Comparison of ENCODE assay signal across 24 mouse cellular contexts in genomic region chr4:135124732-135125131, GRCm38 (mm10). TPM values are rescaled to one million over a fixed set of nuclear protein-coding genes. Genes with fewer than 3 reads are reported as not detected.
DNase-seq lines count a peak whose midpoint lies in the region; ATAC-seq and TF ChIP-seq lines count a peak whose summit lies in the region.
"Had no signal": no experiment of that assay in that cellular context is flagged by ENCODE, and none has a peak within 500 bp of the region (broad histone marks: within the 10 kb centered on the region; RNA-seq: fewer than 3 reads in every experiment).

No protein-coding gene starts in this region.

- intact Hi-C loops in heart, adult 2 months (cut with DNase I): no loop called here

- no peaks in the 10 kb centered on the region for H3K9me3 ChIP-seq in heart, embryonic 12.5 days (replicated peaks)
- no peaks in the 10 kb centered on the region for H3K9me3 ChIP-seq in megakaryocyte, embryonic 14.5 days
- H3K9me3 ChIP-seq: embryonic facial prominence, embryonic 13.5 days; embryonic facial prominence, embryonic 15.5 days; forebrain, embryonic 13.5 days; G1E had no signal

- no peaks in the 10 kb centered on the region for H3K79me2 ChIP-seq in heart, adult 2 months (replicated peaks; ENCODE audit: control insufficient read depth, insufficient read depth, low read length)

- H3K4me2 ChIP-seq in heart, embryonic 12.5 days: no peak overlapping the region
- H3K4me2 ChIP-seq: embryonic facial prominence, embryonic 13.5 days; embryonic facial prominence, embryonic 15.5 days; forebrain, embryonic 13.5 days had no signal

- WGBS in heart, embryonic 12.5 days: 81% methylated on average over 6 of the region's 6 CpGs
- WGBS in heart, adult 2 months: 93% methylated on average over 6 of the region's 6 CpGs

- ATAC-seq in heart, embryonic 12.5 days (ENCODE audit: insufficient number of reproducible peaks, low FRiP score): 0 out of 2 replicates have a peak, but pooled peaks have one; percentile 29
- ATAC-seq in megakaryocyte, adult 5-6 weeks (ENCODE audit: poor library complexity, severe bottlenecking): no peak
- ATAC-seq: activated CD4-positive, CD25-positive, alpha-beta regulatory T cell, adult 4 months; forebrain, embryonic 13.5 days; forebrain, embryonic 16.5 days; Patski had no signal

- no peak for TF ChIP-seq EP300 in heart, adult 2 months (IDR thresholded peaks at IDR 0.05; ENCODE audit: insufficient read depth, low read depth, low read length)

- no peak overlapping the region for H3K4me3 ChIP-seq in heart, embryonic 12.5 days
- no peak overlapping the region for H3K4me3 ChIP-seq in heart, adult 2 months
- H3K4me3 ChIP-seq in megakaryocyte, embryonic 14.5 days (replicated peaks): peak overlapping the region; percentile 93
- H3K4me3 ChIP-seq: embryonic facial prominence, embryonic 13.5 days; embryonic facial prominence, embryonic 15.5 days; erythroblast, embryonic 14.5 days; forebrain, embryonic 13.5 days had no signal

- H3K9ac ChIP-seq in heart, embryonic 12.5 days: no peak overlapping the region
- no peak overlapping the region for H3K9ac ChIP-seq in heart, adult 2 months (ENCODE audit: low read depth, low read length)
- H3K9ac ChIP-seq: embryonic facial prominence, embryonic 13.5 days; embryonic facial prominence, embryonic 15.5 days; forebrain, embryonic 13.5 days had no signal

- TF ChIP-seq CTCF in heart, adult 2 months (IDR thresholded peaks at IDR 0.05): no peak

- no peak for DNase-seq in heart, adult 2 months
- peak; percentile 19 for DNase-seq in induced T-regulatory cell, adult 2 months (ENCODE audit: low read depth)
- no peak for DNase-seq in adrenal gland, postnatal 25 days
- no peak for DNase-seq in ovary, postnatal 36 days (ENCODE audit: low spot score)
- DNase-seq: adrenal gland, adult 8-10 months; adrenal gland, postnatal 14 days; cerebellum, adult 11 months; cerebellum, adult 18-20 months; cerebellum, adult 8-10 months; cerebellum, adult 9-11 months; cerebellum, postnatal 14 days; cerebellum, postnatal 36 days; embryo, embryonic 11 days had no signal

- H3K27me3 ChIP-seq in heart, embryonic 12.5 days (replicated peaks): peaks cover 69% of the 10 kb centered on the region
- no peaks in the 10 kb centered on the region for H3K27me3 ChIP-seq in heart, adult 2 months (ENCODE audit: control insufficient read depth, insufficient read depth, low read length)
- no peaks in the 10 kb centered on the region for H3K27me3 ChIP-seq in megakaryocyte, embryonic 14.5 days (replicated peaks)

- no peaks in the 10 kb centered on the region for H3K36me3 ChIP-seq in heart, embryonic 12.5 days
- no peaks in the 10 kb centered on the region for H3K36me3 ChIP-seq in heart, adult 2 months (ENCODE audit: control insufficient read depth, insufficient read depth, low read length)
- peaks cover 56% of the 10 kb centered on the region for H3K36me3 ChIP-seq in megakaryocyte, embryonic 14.5 days (replicated peaks; ENCODE audit: low read length)
- H3K36me3 ChIP-seq: embryonic facial prominence, embryonic 13.5 days; embryonic facial prominence, embryonic 15.5 days; G1E had no signal

- peaks cover 12% of the 10 kb centered on the region; the same call in 1 of the 2 replicates for H3K4me1 ChIP-seq in heart, embryonic 12.5 days (replicated peaks)
- no peaks in the 10 kb centered on the region for H3K4me1 ChIP-seq in heart, adult 2 months (ENCODE audit: control insufficient read depth, insufficient read depth, low read length)
- peaks cover 97% of the 10 kb centered on the region for H3K4me1 ChIP-seq in megakaryocyte, embryonic 14.5 days

- no peak overlapping the region for H3K27ac ChIP-seq in heart, embryonic 12.5 days (ENCODE audit: poor library complexity, severe bottlenecking)
- no peak overlapping the region for H3K27ac ChIP-seq in heart, adult 2 months
- H3K27ac ChIP-seq: embryonic facial prominence, embryonic 13.5 days; embryonic facial prominence, embryonic 15.5 days; forebrain, embryonic 13.5 days had no signal

- TF ChIP-seq POLR2A in heart, adult 2 months (IDR thresholded peaks at IDR 0.05; ENCODE audit: insufficient read depth, low read depth, low read length): no peak

RNA-seq across cellular contexts. Expression of gene Runx3, which starts 4.3 kb away (rescaled TPM):
- polyA plus RNA-seq in heart, embryonic 12.5 days (2016; fragmentation: Nextera tagmentation; extraction: Ambion mirVana): 0.04 and 0.06 TPM in 2 replicates
- total RNA-seq in heart, adult 2 months (2021): 1 to 10 TPM in 1 of 2 experiments, under 1 TPM in 1; 0.97 to 1.2 TPM
- polyA plus RNA-seq in heart, adult 2 months (2012; rRNA removed): 0.15 and 0.39 TPM in 2 replicates
- polyA plus RNA-seq in megakaryocyte, embryonic 14.5 days (2012; ENCODE audit: insufficient read depth, low replicate concordance): 128 and 414 TPM in 2 replicates
- total RNA-seq in megakaryocyte, adult 5-6 weeks (2015): 18.1 and 20.8 TPM in 2 replicates
- total RNA-seq in megakaryocyte, adult 5-6 weeks (2017): 4.3 and 6.5 TPM in 2 replicates
- 1.0 and 1.7 TPM in 2 replicates for total RNA-seq in adrenal gland, postnatal 25 days (2021)
- polyA plus RNA-seq: forebrain, embryonic 13.5 days; forebrain, embryonic 16.5 days had no signal
